Mouse (Mus musculus): ENCODE results near the gene Txnip. TPM values are rescaled to one million over a fixed set of nuclear protein-coding genes. Genes with fewer than 3 reads are reported as not detected.

Txnip gene
- polyA plus RNA-seq, 1 experiment from 2014 or later = 52.5 TPM

GRCm38 (mm10) chr3:96571896-96572698, 14.3 kb downstream of the Txnip start:
- H3K27me3 ChIP-seq (replicated peaks) = no peaks in the 10 kb centered on the region
- H3K9me3 ChIP-seq (replicated peaks) = no peaks in the 10 kb centered on the region
- H3K9ac ChIP-seq (replicated peaks) = no peak overlapping the region
- H3K36me3 ChIP-seq = no peaks in the 10 kb centered on the region
- H3K4me2 ChIP-seq = no peak overlapping the region
- H3K27ac ChIP-seq (replicated peaks) = no peak overlapping the region
- no peak for ATAC-seq (ENCODE audit: low FRiP score)
- H3K4me1 ChIP-seq = peaks cover 15% of the 10 kb centered on the region
- H3K4me3 ChIP-seq (replicated peaks) = no peak overlapping the region
- 82% methylated on average over 16 of the region's 16 CpGs for WGBS

DNA sequence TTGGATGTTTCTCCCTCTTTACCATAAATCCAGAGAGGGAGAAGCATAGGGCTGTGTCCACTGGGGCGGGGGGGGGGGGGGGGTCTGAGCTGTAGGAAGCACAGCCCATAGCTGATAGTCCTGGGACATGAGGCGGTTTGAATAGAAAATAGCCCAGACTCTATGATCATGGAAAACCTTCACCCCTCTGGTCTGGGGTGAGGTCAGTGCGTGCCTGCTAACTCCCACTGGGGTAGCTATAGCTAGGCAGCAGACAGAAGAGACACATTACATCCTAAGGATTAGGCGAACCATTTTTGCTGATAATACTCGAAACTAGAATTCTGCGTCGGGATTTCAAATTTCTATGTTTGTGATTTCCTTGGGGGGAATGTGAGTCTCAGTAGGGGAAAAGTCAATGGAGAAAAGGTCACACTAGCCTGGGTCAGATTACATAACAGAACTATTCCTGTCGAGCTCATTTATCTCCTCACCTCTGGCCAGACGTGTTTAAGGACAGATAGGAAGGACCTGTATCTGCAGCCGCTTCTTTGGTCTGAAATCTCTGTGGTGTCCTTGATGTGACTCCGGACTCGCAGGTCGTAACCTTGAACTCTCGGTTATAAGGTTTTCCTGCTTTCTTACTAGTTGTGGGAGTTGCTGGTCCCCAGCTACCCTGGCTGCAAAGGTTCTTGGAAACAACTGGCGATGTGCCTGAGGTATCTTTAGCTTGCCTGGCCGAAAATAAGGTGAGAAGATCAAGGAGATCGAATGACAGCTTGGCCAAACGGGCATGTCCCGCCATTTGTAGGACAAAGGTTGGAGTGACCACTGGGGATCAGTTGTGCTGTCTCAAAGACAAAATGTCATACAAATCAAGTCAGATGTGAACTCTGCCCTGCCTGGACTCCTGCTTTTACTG, 16.1 kb downstream of the Txnip start:
- ATAC-seq (ENCODE audit: low FRiP score) = no peak
- Histone ChIP-seq H3K4me2 (no peak overlapping the region), H3K27ac (replicated peaks) (no peak overlapping the region), H3K27me3 (replicated peaks) (no peaks in the 10 kb centered on the region), H3K9me3 (replicated peaks) (no peaks in the 10 kb centered on the region), H3K9ac (replicated peaks) (no peak overlapping the region), H3K4me1 (peaks cover 20% of the 10 kb centered on the region), H3K36me3 (no peaks in the 10 kb centered on the region), H3K4me3 (replicated peaks) (no peak overlapping the region)
- 91% methylated on average over 18 of the region's 19 CpGs for WGBS

DNA sequence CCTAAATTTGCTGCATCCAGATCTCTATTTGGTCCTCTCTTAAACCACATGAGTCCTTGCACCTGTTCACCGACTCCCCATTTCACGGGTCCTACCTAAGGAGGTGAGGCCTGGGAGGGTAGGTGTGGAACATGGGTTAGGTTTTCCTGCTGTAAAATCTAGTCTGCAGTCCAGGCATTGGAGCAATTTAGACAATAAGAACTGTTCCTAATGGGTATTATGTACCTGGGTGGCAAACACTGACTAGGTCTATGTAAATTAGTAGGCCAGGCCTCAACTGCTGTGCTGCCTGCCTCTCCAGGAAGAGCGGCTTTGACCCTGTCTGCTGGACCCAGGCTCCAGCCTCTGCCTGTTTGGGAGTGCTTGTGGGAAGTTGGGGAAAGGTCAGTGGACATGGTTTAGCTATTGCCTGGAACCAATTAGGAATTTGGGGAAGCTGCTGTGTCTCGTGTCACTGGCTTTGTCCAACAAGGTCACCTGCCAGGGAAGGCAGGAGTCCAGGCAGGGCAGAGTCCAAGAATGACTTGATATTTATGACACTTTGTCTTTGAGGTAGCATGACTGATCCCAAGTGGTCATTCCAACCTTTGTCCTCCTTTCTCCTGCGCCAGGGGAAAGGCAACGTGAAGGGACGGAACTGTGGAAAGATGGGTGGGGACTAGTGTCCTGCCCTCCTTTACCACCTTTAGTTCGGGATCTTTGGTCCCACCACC, 17.7 kb downstream of the Txnip start:
- Histone ChIP-seq H3K4me2 (peak overlapping the region; percentile 58; the same call in 1 of the 2 replicates), H3K9ac (replicated peaks) (no peak overlapping the region), H3K27ac (replicated peaks) (no peak overlapping the region), H3K4me3 (replicated peaks) (no peak overlapping the region), H3K9me3 (replicated peaks) (no peaks in the 10 kb centered on the region), H3K27me3 (replicated peaks) (no peaks in the 10 kb centered on the region), H3K4me1 (peaks cover 29% of the 10 kb centered on the region), H3K36me3 (no peaks in the 10 kb centered on the region)
- ATAC-seq (ENCODE audit: low FRiP score) = no peak
- 75% methylated on average over 8 of the region's 8 CpGs for WGBS

DNA sequence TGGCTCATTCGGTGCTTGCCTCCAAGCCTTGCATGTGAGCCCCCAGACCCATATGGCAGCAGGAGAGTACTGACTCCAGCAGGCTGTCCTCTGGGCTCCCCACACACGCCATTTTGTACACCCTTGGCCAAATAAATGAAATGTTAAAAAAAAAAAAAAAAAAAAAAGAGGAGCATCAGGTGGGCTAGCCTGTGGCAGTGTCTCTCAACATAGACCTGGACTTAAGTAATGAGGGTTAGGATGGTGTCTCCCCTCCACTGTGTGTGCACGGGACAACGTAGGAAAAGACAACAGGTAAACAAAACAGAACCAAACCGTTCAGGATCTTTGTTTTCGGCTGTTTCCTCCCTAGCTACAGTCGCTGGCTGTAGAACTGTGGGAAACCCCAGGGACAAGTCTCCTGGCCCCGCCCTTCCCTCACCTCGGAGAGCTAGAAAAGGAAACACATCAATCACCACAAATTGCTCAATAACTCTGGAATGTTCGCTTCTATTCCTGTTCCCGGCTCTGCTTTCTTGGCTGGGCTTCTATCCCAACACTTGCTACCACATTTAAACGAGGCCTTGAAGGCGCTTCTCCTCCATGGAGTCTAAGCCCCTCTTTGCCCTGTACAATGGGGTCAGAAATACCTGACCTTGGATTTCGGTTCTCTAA, 18.4 kb downstream of the Txnip start:
- H3K27me3 ChIP-seq (replicated peaks) = 0 out of 2 replicates have a peak, but pooled peaks cover under 1% of the 10 kb centered on the region
- H3K4me2 ChIP-seq = peak overlapping the region; percentile 58
- H3K36me3 ChIP-seq = no peaks in the 10 kb centered on the region
- H3K9ac ChIP-seq (replicated peaks) = 0 out of 2 replicates have a peak overlapping the region, but pooled peaks have one; percentile 7
- peak overlapping the region; percentile 83 for H3K27ac ChIP-seq (replicated peaks)
- 44% methylated on average over 14 of the region's 14 CpGs for WGBS
- peak overlapping the region; percentile 21 for H3K4me3 ChIP-seq (replicated peaks)
- H3K9me3 ChIP-seq (replicated peaks) = no peaks in the 10 kb centered on the region
- H3K4me1 ChIP-seq = peaks cover 35% of the 10 kb centered on the region
- 0 out of 2 replicates have a peak, but pooled peaks have one; percentile 4 for ATAC-seq (ENCODE audit: low FRiP score)

DNA sequence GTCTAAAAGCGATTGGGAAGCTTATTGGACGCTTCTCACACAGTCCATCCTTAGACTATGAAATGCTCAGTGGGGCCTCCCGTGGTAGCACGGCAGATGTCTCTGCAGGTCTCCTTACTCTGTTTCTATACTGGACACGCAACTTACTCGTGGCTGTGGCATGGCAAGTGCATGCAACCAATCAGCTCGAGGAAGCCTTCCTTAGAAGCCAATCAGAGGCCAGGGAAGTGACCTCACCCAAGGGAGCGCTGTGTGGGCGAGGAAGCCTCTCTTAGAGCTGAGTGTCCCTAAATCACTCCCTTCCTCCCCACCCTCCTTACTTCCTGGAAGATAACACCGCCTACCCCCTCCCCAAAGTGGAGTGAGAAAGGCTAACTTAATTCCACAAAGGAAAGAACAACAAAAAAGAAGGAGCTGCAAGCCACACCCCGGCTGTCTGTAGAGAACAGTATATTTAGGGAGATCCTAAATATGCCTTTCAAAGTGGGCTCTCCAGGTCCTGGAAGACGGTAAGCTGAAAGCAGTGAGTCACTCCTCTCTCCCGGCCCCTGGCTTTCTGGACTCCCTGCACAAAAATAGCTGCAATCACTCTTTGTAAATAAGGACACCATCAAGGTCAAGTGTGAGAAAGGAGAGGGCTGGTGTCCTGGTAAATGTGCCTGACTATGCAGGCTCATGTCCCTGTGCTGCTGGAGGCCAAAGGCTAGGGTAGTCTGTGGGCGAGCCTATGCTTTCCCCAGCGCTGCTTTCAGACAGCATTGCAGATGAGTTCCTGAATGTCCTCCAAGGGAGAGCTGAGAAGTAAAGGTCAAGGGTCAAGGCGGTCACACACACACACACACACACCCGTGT, 19.2 kb downstream of the Txnip start, which contains the start of gene Gm16253:
TSS of gene Gm16253 (plus strand) at position 295 of the 852 bp plus-strand sequence.
- Histone ChIP-seq H3K9me3 (replicated peaks) (no peaks in the 10 kb centered on the region), H3K4me2 (peak within 1 kb of the TSS; percentile 58), H3K36me3 (no peaks in the 10 kb centered on the region), H3K4me1 (peaks cover 35% of the 10 kb centered on the region), H3K9ac (replicated peaks) (peak within 1 kb of the TSS; percentile 14; the same call in 1 of the 2 replicates), H3K27ac (replicated peaks) (peak within 1 kb of the TSS; percentile 83), H3K4me3 (replicated peaks) (peak within 1 kb of the TSS; percentile 21), H3K27me3 (replicated peaks) (peaks cover 7% of the 10 kb centered on the region; the same call in 1 of the 2 replicates)
- peak; percentile 89 for ATAC-seq (ENCODE audit: low FRiP score)
- WGBS = 15% methylated on average over 17 of the region's 17 CpGs

DNA sequence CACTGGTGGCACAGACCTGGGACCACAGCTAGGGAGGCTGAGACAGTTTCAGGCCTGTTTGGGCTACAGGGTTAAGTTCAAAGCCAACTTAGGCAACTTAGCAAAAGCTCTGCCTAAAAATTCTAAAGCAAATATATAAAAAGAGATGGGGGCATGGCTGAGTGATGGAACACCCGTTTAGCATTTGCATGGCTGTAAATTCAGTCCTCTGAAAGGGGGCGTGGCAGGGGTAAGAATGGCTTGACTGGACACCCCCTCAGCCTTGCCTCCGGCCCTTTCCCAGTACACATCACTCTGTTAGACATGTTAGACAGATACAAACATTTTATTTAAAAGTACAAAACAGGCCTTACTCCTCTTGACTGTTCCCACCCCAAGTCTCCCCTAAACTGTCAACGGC, 19.8 kb downstream of the Txnip start:
- 44% methylated on average over 4 of the region's 4 CpGs for WGBS
- H3K9ac ChIP-seq (replicated peaks) = no peak overlapping the region

DNA sequence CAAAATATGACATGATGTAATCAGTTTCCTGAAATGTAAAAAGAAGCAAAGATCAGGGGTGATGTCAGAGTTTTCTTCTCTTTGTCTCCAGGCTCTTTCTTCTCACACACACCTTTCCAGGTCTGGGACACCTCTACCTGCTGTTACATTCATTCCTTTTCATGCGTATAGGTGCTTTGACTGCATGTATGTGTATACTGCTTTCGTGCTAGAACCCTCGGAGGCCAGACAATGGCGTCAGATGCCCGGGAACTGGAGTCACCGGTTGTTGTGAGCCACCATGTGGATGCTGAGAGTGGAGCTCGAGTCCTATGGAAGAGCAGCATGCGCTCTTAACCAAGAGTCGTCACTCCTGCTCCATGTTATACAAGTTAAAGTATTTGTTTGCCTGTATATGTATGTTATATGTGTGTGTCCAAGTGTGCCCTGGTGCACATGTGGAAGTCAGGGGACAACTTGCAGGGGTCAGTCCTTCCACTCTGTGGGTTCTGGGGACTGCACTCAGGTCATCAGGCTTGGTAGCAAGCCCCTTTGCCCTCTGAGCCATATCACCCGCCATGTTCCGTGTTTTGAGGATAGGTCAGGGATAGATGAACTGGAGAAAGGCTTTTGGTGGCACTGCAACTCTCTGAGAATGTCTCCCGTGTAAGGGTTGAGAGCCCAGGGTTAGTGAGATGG, 20.9 kb downstream of the Txnip start:
- no peak for ATAC-seq (ENCODE audit: low FRiP score)
- Histone ChIP-seq H3K27me3 (replicated peaks) (peaks cover 7% of the 10 kb centered on the region; the same call in 1 of the 2 replicates), H3K9ac (replicated peaks) (no peak overlapping the region), H3K36me3 (no peaks in the 10 kb centered on the region), H3K4me3 (replicated peaks) (no peak overlapping the region), H3K9me3 (replicated peaks) (no peaks in the 10 kb centered on the region), H3K4me1 (peaks cover 35% of the 10 kb centered on the region), H3K27ac (replicated peaks) (no peak overlapping the region), H3K4me2 (no peak overlapping the region)
- 81% methylated on average over 12 of the region's 12 CpGs for WGBS

More for the DNA sequence above, 19.8 kb downstream of the Txnip start:
- H3K9me3 ChIP-seq (replicated peaks) = no peaks in the 10 kb centered on the region
- H3K27me3 ChIP-seq (replicated peaks) = peaks cover 7% of the 10 kb centered on the region; the same call in 1 of the 2 replicates
- H3K27ac ChIP-seq (replicated peaks) = peak overlapping the region; percentile 83
- H3K4me1 ChIP-seq = peaks cover 35% of the 10 kb centered on the region
- H3K4me2 ChIP-seq = 0 out of 2 replicates have a peak overlapping the region, but pooled peaks have one; percentile 58
- H3K36me3 ChIP-seq = no peaks in the 10 kb centered on the region
- ATAC-seq (ENCODE audit: low FRiP score) = no peak
- H3K4me3 ChIP-seq (replicated peaks) = no peak overlapping the region

- no peak for ATAC-seq (ENCODE audit: low FRiP score)
- no peak overlapping the region for H3K4me3 ChIP-seq (replicated peaks)
Measured at GRCm38 (mm10) chr3:96579239-96579750, 21.5 kb downstream of the Txnip start.

DNA sequence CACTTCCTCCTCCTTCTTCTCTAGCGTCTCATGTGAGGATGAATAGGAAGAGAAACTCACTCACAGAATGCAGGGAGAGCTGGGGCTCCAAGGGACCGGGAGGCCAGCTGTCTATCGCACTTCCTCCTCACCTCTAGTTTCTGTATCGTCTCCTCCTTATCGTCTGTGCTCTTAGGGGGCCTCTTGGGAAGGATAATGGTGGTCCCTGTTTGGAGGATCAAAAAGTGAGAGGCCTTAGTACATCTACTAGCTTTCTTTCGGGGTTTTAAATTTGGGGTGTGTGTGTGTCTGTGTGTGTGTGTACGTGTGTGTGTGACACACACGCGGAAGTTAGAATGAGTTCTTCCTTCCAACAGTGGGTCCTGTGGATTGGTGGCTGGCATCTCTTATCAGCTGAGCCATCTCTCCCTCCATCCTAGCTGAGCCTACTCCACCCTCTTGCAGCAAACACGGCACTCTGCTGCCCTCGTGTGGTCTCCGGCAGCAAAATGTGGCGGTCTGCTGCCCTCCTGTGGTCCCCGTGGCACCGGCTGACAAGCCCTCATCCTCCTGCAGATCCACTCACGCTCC, 22.2 kb downstream of the Txnip start:
- Histone ChIP-seq H3K4me3 (replicated peaks) (peak overlapping the region; percentile 35), H3K27ac (replicated peaks) (peak overlapping the region; percentile 46), H3K9ac (replicated peaks) (peak overlapping the region; percentile 55), H3K4me1 (peaks cover 35% of the 10 kb centered on the region), H3K27me3 (replicated peaks) (peaks cover 7% of the 10 kb centered on the region; the same call in 1 of the 2 replicates), H3K9me3 (replicated peaks) (no peaks in the 10 kb centered on the region), H3K36me3 (no peaks in the 10 kb centered on the region), H3K4me2 (peak overlapping the region; percentile 62)
- 13% methylated on average over 16 of the region's 16 CpGs for WGBS
- ATAC-seq (ENCODE audit: low FRiP score) = peak; percentile 81

More at GRCm38 (mm10) chr3:96579239-96579750, 21.5 kb downstream of the Txnip start:
- Histone ChIP-seq H3K9me3 (replicated peaks) (no peaks in the 10 kb centered on the region), H3K27ac (replicated peaks) (no peak overlapping the region), H3K4me1 (peaks cover 35% of the 10 kb centered on the region), H3K27me3 (replicated peaks) (peaks cover 7% of the 10 kb centered on the region; the same call in 1 of the 2 replicates), H3K9ac (replicated peaks) (no peak overlapping the region), H3K4me2 (no peak overlapping the region), H3K36me3 (no peaks in the 10 kb centered on the region)
- WGBS = 77% methylated on average over 4 of the region's 4 CpGs
